ENCODE assay signal across 25 mouse cellular contexts in genomic region chr12:51026046-51026445, GRCm38 (mm10).
"Had no signal": no experiment of that assay in that cellular context is flagged by ENCODE, and none has a peak within 500 bp of the region (broad histone marks: within the 10 kb centered on the region; RNA-seq: fewer than 3 reads in every experiment).

No protein-coding gene starts in this region.

- H3K36me3 ChIP-seq: heart, embryonic 13.5 days; heart, embryonic 15.5 days; hindbrain, embryonic 13.5 days; hindbrain, embryonic 15.5 days; kidney, embryonic 15.5 days; limb, embryonic 13.5 days; limb, embryonic 15.5 days; liver, embryonic 12.5 days had no signal

- H3K9ac ChIP-seq: heart, embryonic 13.5 days; heart, embryonic 15.5 days; hindbrain, embryonic 13.5 days; hindbrain, embryonic 15.5 days; kidney, embryonic 15.5 days; limb, embryonic 13.5 days; limb, embryonic 15.5 days; liver, embryonic 12.5 days; liver, embryonic 14.5 days had no signal

- H3K27me3 ChIP-seq: heart, embryonic 13.5 days; heart, embryonic 15.5 days; hindbrain, embryonic 15.5 days; kidney, embryonic 15.5 days; limb, embryonic 13.5 days; limb, embryonic 15.5 days; liver, embryonic 12.5 days had no signal

- H3K27ac ChIP-seq: heart, adult 2 months; heart, embryonic 13.5 days; heart, embryonic 15.5 days; hindbrain, embryonic 13.5 days; hindbrain, embryonic 15.5 days; hindbrain, postnatal 0 days; kidney, embryonic 15.5 days; kidney, postnatal 0 days; limb, embryonic 13.5 days; limb, embryonic 15.5 days; liver, embryonic 12.5 days; liver, embryonic 14.5 days had no signal

- H3K4me2 ChIP-seq: heart, embryonic 11.5 days; heart, embryonic 13.5 days; heart, embryonic 15.5 days; hindbrain, embryonic 13.5 days; hindbrain, embryonic 15.5 days; kidney, embryonic 15.5 days; limb, embryonic 13.5 days; limb, embryonic 15.5 days; liver, embryonic 12.5 days had no signal

- ATAC-seq: hindbrain, postnatal 0 days; intestine, embryonic 16.5 days; liver, embryonic 12.5 days had no signal

- H3K4me1 ChIP-seq: kidney, embryonic 15.5 days; limb, embryonic 13.5 days; limb, embryonic 15.5 days; liver, embryonic 12.5 days had no signal

- H3K9me3 ChIP-seq: heart, embryonic 13.5 days; heart, embryonic 15.5 days; hindbrain, embryonic 13.5 days; hindbrain, embryonic 15.5 days; kidney, embryonic 15.5 days; limb, embryonic 13.5 days; limb, embryonic 15.5 days; liver, embryonic 12.5 days had no signal

- DNase-seq: gastrocnemius, postnatal 14 days; gastrocnemius, postnatal 36 days; heart, adult 11 months; heart, adult 2 months; heart, postnatal 14 days; heart, postnatal 36 days; kidney, adult 11 months; kidney, adult 2 months; kidney, adult 9 months; kidney, postnatal 14 days; kidney, postnatal 36 days; left cerebral cortex, postnatal 4 days had no signal

- H3K4me3 ChIP-seq: heart, adult 2 months; heart, embryonic 13.5 days; heart, embryonic 15.5 days; hindbrain, embryonic 13.5 days; hindbrain, embryonic 15.5 days; kidney, embryonic 15.5 days; limb, embryonic 13.5 days; limb, embryonic 15.5 days; liver, embryonic 12.5 days had no signal
